Mouse (Mus musculus) MEL (cell line): ENCODE measurements around the gene Ctnnd2.

Experiments
- E2F4 ChIP-seq: IDR thresholded peaks from 2 replicates; pipeline ENCODE4 v1.6.1; 2011; ENCODE audit warnings: low read depth, low read length, improper control_type of control experiment, borderline replicate concordance
- EP300 ChIP-seq, 2 experiments: IDR thresholded peaks; 2 replicates each; pipeline ENCODE4 v1.6.1; 2011; ENCODE audit warnings: improper control_type of control experiment in 2 of 2, low read length in 2 of 2, low read depth in 1 of 2, mild to moderate bottlenecking in 1 of 2
- MAFK ChIP-seq: IDR thresholded peaks from 2 replicates; pipeline ENCODE4 v1.6.1; 2011; ENCODE audit warnings: low read depth, mild to moderate bottlenecking, low read length, improper control_type of control experiment, borderline replicate concordance
- MAX ChIP-seq: IDR thresholded peaks from 2 replicates; pipeline ENCODE4 v1.6.1; 2011; ENCODE audit warnings: low read length, improper control_type of control experiment
- MYC ChIP-seq: IDR thresholded peaks from 2 replicates; pipeline ENCODE4 v1.6.1; 2011; ENCODE audit warnings: low read depth, mild to moderate bottlenecking, low read length, improper control_type of control experiment, moderate library complexity
- POLR2AphosphoS5 ChIP-seq: IDR thresholded peaks from 2 replicates; pipeline ENCODE4 v1.6.1; 2012; ENCODE audit warnings: low read depth, borderline replicate concordance, mild to moderate bottlenecking, inconsistent platforms, low read length, moderate library complexity, mixed read lengths
- RCOR1 ChIP-seq: IDR thresholded peaks from 2 replicates; pipeline ENCODE4 v1.6.1; 2012; ENCODE audit warnings: low read depth, mild to moderate bottlenecking, inconsistent platforms, low read length, improper control_type of control experiment
- SIN3A ChIP-seq: IDR thresholded peaks from 2 replicates; pipeline ENCODE4 v1.6.1; 2012; ENCODE audit warnings: low read length, improper control_type of control experiment, inconsistent platforms
- TAL1 ChIP-seq: IDR thresholded peaks from 2 replicates; pipeline ENCODE4 v1.6.1; 2012; ENCODE audit warnings: mild to moderate bottlenecking, inconsistent platforms, low read length, moderate library complexity, mixed read lengths
- ZNF384 ChIP-seq: IDR thresholded peaks from 2 replicates; pipeline ENCODE4 v1.6.1; 2012; ENCODE audit warnings: low read depth, mild to moderate bottlenecking, inconsistent platforms, low read length, improper control_type of control experiment

DNA sequence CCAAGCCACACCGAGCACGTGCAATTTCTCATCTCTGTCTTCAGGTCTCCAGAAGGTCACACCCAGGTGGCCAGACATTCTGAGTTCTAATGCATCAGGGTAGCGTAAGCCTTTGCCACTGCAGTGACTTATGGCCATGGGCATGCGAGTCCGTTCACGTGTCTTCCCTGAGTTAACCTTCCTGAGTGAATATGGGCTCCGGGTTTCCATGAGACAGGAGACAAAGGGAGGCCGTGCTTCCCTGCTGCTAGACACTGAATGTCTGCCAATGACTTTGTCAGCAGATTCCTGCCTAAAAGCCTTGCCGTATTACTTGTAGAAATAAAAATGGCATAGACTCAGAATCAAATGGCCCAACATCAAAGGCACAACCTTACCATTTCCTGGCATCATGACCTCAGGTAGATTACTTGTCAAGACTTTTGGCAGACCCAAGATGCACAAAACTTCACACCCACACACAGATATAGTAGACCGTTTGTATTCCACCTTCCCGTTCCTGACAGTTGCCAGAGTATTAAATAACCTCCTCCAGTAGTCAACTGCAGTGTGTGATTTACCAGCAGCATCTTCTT is 804.9 kb downstream of the Ctnnd2 start:
- TF ChIP-seq EP300 (IDR thresholded peaks at IDR 0.05; ENCODE audit: low read depth in 1 of 2, low read length in 2 of 2) (no peak), MAX (no peak), MAFK (no peak), SIN3A (no peak), POLR2AphosphoS5 (no peak), ZNF384 (no peak), RCOR1 (no peak), MYC (no peak), E2F4 (no peak), TAL1 (no peak)
